9 mouse cellular contexts compared by ENCODE assay signal in the genomic region with DNA sequence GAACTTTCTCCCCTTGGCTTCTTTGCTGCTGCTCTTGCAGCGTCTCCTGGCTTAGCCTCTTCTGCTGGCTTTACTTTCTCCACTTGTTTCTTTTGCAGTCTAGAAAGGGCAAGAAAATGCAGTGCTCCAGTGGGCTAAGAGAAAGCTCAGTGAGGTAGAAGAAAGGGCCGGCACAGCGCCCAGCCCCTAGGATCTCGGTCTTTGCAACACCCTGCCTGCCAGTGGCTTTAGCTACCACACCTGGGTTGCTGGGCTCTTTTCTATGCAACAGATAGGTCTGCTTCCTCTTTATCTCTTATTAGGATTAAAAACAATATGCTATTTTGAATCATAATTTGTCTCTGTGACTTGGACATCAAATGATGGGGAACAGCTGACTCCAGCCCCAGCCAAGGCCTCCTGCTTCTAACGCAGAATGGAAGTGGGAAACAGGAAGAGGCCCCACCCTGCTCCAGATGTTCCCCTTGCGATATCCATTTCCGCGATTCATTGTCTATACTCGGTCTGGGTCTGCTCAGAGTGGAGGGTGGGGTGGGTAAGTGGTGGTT.
DNase-seq lines count a peak whose midpoint lies in the region; ATAC-seq lines count a peak whose summit lies in the region.
"Had no signal": no experiment of that assay in that cellular context is flagged by ENCODE, and none has a peak within 500 bp of the region (broad histone marks: within the 10 kb centered on the region; RNA-seq: fewer than 3 reads in every experiment).

No protein-coding gene starts in this region.

- 0 out of 2 replicates have a peak, but pooled peaks cover 2% of the 10 kb centered on the region for H3K9me3 ChIP-seq in hindbrain, embryonic 15.5 days
- H3K9me3 ChIP-seq in hindbrain, embryonic 14.5 days (ENCODE audit: control insufficient read depth, low read length): no peaks in the 10 kb centered on the region
- peaks cover 4% of the 10 kb centered on the region; the same call in 1 of the 2 replicates for H3K9me3 ChIP-seq in embryonic facial prominence, embryonic 12.5 days

- WGBS in hindbrain, embryonic 15.5 days: 73% methylated on average over 9 of the region's 9 CpGs
- WGBS in hindbrain, embryonic 14.5 days: 72% methylated on average over 9 of the region's 9 CpGs
- 63% methylated on average over 9 of the region's 9 CpGs for WGBS in embryonic facial prominence, embryonic 12.5 days

- no peak for DNase-seq in hindbrain, embryonic 14.5 days (ENCODE audit: low spot score)
- peak; percentile 28 to 34 for DNase-seq in kidney, adult 8-10 months
- DNase-seq in lung, postnatal 25 days (ENCODE audit: low spot score): peak; percentile 44
- DNase-seq in thymus, postnatal 0 days (ENCODE audit: low spot score): no peak
- DNase-seq in right cerebral cortex, postnatal 10 days (ENCODE audit: low spot score in 2 of 2): no peak
- DNase-seq in right cerebral cortex, postnatal 36 days (ENCODE audit: low spot score in 2 of 2): no peak

- no peak overlapping the region for H3K9ac ChIP-seq in hindbrain, embryonic 15.5 days
- H3K9ac ChIP-seq in hindbrain, embryonic 14.5 days: no peak overlapping the region
- no peak overlapping the region for H3K9ac ChIP-seq in embryonic facial prominence, embryonic 12.5 days

- H3K27ac ChIP-seq in hindbrain, embryonic 15.5 days (replicated peaks): no peak overlapping the region
- H3K27ac ChIP-seq in hindbrain, embryonic 14.5 days: no peak overlapping the region
- H3K27ac ChIP-seq in embryonic facial prominence, embryonic 12.5 days: no peak overlapping the region

- peaks cover 11% of the 10 kb centered on the region; the same call in 1 of the 2 replicates for H3K4me1 ChIP-seq in hindbrain, embryonic 15.5 days (replicated peaks)
- peaks cover 8% of the 10 kb centered on the region; the same call in 1 of the 2 replicates for H3K4me1 ChIP-seq in hindbrain, embryonic 14.5 days (replicated peaks; ENCODE audit: control insufficient read depth, insufficient read depth, low read length)
- H3K4me1 ChIP-seq in embryonic facial prominence, embryonic 12.5 days: 0 out of 2 replicates have a peak, but pooled peaks cover 9% of the 10 kb centered on the region

- no peaks in the 10 kb centered on the region for H3K27me3 ChIP-seq in hindbrain, embryonic 15.5 days
- no peaks in the 10 kb centered on the region for H3K27me3 ChIP-seq in hindbrain, embryonic 14.5 days (ENCODE audit: control insufficient read depth, insufficient read depth, low read length)
- no peaks in the 10 kb centered on the region for H3K27me3 ChIP-seq in embryonic facial prominence, embryonic 12.5 days
- H3K27me3 ChIP-seq: Patski had no signal

- 0 out of 2 replicates have a peak, but pooled peaks have one; percentile 27 for ATAC-seq in hindbrain, embryonic 15.5 days (ENCODE audit: low FRiP score, low read depth)
- ATAC-seq in hindbrain, embryonic 14.5 days (ENCODE audit: low FRiP score): no peak
- ATAC-seq in embryonic facial prominence, embryonic 12.5 days (ENCODE audit: insufficient number of reproducible peaks, insufficient read depth, low FRiP score, low TSS enrichment): peak; percentile 28; the same call in 1 of the 2 replicates
- ATAC-seq: Patski had no signal

- H3K4me3 ChIP-seq in hindbrain, embryonic 15.5 days: no peak overlapping the region
- no peak overlapping the region for H3K4me3 ChIP-seq in hindbrain, embryonic 14.5 days (replicated peaks; ENCODE audit: low read length)
- H3K4me3 ChIP-seq in embryonic facial prominence, embryonic 12.5 days: no peak overlapping the region

- no peak overlapping the region for H3K4me2 ChIP-seq in hindbrain, embryonic 15.5 days
- H3K4me2 ChIP-seq in hindbrain, embryonic 14.5 days (replicated peaks): no peak overlapping the region
- H3K4me2 ChIP-seq in embryonic facial prominence, embryonic 12.5 days (replicated peaks): no peak overlapping the region

- no peaks in the 10 kb centered on the region for H3K36me3 ChIP-seq in hindbrain, embryonic 15.5 days
- H3K36me3 ChIP-seq in hindbrain, embryonic 14.5 days (replicated peaks; ENCODE audit: control insufficient read depth, insufficient read depth): no peaks in the 10 kb centered on the region
- no peaks in the 10 kb centered on the region for H3K36me3 ChIP-seq in embryonic facial prominence, embryonic 12.5 days

Comparison
In these comparisons a context has a peak if more than half of its experiments do, and no peak if none do; other contexts are left out.
1. DNase-seq: peak in kidney, adult 8-10 months (2 of 2) and lung, postnatal 25 days (single experiment); none in hindbrain, embryonic 14.5 days (single experiment), thymus, postnatal 0 days (single experiment), right cerebral cortex, postnatal 10 days (0 of 2) and right cerebral cortex, postnatal 36 days (0 of 2).